Mouse (Mus musculus): ENCODE data around the gene Pros1.
A peak's percentile ranks its signal among the peaks of the same experiment; 100 is the strongest.

Pros1 gene

GRCm38 (mm10) chr16:62860140-62860539, 6.0 kb downstream of the Pros1 start:
- no peak for DNase-seq (ENCODE audit: low spot score)

DNA sequence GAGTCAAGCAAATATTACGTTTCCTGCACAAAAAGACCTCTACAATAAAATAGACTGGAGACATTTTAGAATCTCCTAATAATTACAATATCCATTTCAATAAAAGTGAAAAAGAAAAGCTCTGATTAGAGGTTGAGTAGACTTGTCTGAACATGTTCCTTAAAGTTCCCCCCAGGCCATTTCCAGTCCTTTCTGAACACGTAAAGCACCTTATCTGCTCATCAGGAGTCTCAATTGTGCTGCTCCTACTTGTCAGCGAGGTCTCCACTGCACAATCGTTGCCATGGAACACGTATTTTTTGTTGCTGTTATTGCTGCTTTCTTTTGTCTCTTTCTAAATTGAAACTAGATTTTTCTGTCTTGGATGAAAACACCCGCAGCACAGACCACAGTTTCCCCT, 7.3 kb downstream of the Pros1 start:
- DNase-seq (ENCODE audit: low spot score) = no peak

DNA sequence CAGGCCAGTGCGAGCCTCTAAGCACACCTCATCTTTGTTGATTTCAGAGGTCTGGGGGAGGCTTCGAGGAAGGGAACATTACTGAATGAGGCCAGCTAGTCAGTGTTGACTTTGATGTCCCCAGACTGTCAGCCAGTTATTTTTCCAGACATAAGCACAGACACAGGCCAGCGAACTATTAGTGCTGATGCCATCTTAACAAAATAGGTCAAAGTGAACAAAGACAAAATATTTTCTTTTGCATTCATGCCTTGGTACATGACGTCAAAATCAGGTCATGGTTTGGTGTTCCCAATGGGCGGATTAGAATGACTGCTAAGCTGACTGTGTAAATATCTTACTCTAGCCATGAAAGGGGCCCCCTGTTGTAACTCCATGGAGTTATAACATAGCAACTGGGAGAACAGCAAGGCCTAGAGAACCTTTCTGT, 18.6 kb downstream of the Pros1 start:
- DNase-seq (ENCODE audit: low spot score) = no peak

GRCm38 (mm10) chr16:62873180-62873579, 19.1 kb downstream of the Pros1 start:
- DNase-seq (ENCODE audit: low spot score) = no peak

DNA sequence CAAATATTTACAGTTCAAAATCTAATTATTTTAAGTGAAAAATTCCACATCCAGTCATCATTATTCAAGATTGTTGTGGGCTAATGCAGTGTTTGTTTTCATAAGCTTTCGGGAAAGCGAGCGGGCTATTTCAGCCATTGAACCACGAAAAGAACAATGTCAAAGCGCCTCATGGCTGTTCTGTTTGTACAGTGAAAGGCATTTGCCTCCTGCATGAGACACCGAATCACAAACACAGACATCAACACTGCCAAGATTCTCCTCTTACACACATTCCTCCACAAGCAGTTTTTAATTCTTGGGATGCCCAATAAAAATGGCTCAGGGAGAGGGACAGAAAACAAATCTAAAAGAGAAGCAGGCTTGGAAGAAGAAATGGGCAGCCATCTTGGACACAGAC, 20.0 kb downstream of the Pros1 start:
- DNase-seq (ENCODE audit: low spot score) = no peak

GRCm38 (mm10) chr16:62895824-62896223, 41.7 kb downstream of the Pros1 start:
- no peak for DNase-seq (ENCODE audit: low spot score)

DNA sequence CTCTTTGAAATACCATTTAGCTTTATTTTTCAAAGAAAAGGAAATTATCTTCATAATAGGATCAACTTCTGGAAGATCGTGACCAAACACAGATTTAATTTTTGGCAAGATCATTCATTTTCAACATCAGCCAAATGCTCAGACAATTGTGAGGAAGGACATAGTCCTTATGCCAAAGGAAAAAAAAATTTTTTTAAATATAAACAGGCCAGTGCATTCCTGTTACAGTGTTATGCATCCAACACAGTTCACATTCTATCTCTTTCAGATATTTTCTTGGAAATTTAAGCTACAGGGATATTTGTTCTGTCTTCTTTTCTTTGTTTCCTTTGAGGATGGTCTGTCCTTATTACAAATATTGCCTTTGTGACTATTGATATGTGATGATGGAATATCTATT, 57.3 kb downstream of the Pros1 start:
- DNase-seq (ENCODE audit: low spot score) = no peak

DNA sequence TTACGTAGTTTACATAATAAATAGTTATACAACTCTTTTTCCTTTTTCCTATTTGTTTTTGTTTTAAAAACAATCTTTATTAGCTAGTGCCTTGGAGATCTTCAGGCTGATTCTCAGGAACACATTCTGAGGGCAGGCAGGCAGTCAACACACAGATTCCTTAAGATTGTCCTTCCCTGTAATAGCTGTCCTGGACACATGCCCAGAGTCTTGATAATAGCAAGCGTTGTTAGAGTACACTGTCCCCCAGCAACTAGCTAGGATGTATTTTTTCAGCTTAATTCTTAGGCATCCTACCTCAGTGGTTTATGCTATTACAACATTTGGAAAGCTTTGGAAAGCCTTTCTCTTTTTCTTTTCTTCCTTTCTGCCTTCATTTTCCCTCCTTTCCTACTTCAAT, 58.1 kb downstream of the Pros1 start:
- peak; percentile 6 for DNase-seq (ENCODE audit: low spot score)

GRCm38 (mm10) chr16:62915530-62915929, 61.4 kb downstream of the Pros1 start:
- DNase-seq (ENCODE audit: low spot score) = no peak

DNA sequence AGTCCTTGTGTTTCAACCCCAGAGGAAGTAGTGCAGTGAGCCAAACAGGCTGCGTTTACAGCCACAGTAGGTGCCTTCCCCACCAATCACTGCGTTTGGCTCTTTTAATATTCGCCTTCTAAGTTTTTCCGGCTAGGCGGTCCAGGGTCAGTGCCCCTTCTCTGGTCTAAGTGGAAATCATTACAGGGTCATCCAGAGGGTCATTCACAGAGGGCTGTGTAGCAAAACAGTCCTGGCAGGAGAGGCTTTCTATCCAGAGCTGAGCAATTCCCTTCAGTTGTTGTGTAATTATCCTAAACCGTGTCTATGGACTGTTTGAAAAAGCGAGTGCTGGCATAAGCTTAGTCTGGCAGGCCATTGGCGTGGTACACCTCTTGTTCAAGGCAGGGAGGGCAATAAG, 68.1 kb downstream of the Pros1 start:
- DNase-seq (ENCODE audit: low spot score) = no peak

DNA sequence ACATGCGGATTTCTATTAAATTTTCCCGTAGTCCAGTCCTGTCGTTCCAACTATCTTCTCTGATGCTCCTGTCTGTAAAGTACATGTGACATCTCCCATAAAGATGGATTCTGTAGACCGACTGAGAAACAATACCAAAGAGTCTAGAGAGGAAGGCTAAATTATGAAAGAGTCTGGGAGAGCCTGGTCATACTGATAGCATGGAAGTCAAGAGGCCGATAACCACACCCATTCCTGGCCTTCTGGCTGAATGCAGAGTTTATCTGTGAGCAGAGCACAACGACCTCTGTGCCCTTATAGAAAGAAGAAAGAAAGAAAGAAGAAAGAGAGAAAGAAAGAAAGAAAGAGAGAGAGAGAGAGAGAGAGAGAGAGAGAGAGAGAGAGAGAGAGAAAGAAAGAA, 77.2 kb downstream of the Pros1 start:
- DNase-seq (ENCODE audit: low spot score) = no peak

DNA sequence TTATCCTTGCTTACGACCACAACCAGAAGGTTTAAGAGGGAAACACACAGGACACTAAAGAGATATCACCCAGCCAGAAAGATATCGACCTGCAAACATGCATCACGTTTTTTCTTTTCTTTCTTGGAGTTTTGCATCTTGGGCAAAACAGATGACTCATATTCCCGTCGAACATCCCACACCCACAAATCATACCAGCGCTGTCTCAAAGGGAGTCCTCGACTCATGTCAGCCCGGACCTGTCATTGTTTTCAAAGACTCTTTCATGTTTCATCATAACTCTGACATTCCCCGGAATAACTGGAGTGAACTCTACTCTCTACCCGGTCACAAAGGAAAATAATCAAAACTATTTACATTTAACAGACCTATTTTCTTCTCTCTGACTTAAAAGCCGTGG, 82.2 kb downstream of the Pros1 start:
- no peak for DNase-seq (ENCODE audit: low spot score)

GRCm38 (mm10) chr16:62940388-62941003, 86.4 kb downstream of the Pros1 start:
- peak; percentile 74 for DNase-seq (ENCODE audit: low spot score)

GRCm38 (mm10) chr16:62941763-62942162, 87.7 kb downstream of the Pros1 start:
- no peak for DNase-seq (ENCODE audit: low spot score)

GRCm38 (mm10) chr16:62942418-62943410, 88.6 kb downstream of the Pros1 start:
- no peak for DNase-seq (ENCODE audit: low spot score)

- no peak for DNase-seq (ENCODE audit: low spot score)
These were observed 104.4 kb downstream of the Pros1 start for GRCm38 (mm10) chr16:62958485-62958884.

GRCm38 (mm10) chr16:62964361-62964763, 110.3 kb downstream of the Pros1 start:
- DNase-seq (ENCODE audit: low spot score) = no peak

DNA sequence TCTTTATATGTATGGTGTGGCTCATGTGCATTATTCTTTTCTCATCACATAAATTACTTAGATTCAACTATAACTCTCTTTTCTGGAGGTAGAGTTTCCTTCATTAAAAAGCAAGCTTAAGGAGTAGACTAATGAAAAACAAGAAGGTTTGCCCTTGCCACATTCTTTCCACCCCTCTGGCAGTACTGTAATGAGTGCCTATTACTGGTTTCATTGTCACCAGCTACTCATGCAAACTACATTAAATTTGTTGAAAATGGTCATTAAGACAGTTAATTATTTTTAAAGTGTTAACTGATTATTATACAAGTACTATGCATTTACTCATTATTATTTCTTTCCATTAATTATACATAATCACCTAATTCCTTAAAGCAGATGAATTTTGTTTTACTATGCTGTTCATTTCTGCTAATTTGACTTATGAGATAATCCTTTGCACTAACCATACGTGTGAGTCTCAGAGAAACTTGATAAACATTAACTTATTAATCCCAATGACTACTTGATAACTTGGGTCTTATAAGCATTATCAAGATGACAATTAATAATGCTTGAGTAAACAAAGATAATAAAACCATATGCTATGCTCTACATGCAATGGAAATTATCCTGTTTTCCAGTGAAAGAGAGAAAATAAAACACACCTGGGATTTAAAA, 117.7 kb downstream of the Pros1 start:
- no peak for DNase-seq (ENCODE audit: low spot score)

DNA sequence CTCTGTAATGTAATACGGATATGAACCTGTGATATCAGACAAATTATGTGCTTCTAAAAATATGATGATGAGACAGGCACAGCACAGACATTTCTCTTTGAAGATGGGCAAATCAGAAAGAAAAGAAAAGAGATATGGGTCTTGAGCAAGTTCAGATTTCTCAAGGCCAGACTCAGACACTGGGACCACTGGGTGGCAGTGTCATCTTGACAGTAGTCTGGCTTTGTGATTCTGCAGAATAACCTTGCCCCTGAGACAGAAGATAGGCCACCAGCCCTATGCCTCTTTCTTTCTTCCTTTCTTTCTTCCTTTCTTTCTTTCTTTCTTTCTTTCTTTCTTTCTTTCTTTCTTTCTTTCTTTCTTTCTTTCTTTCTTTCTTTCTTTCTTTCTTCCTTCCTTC, 120.8 kb downstream of the Pros1 start:
- DNase-seq (ENCODE audit: low spot score) = no peak
